Mouse (Mus musculus) hindbrain, embryonic 10.5 days (tissue): ENCODE data around the gene Tex45. TPM values are rescaled to one million over a fixed set of nuclear protein-coding genes. Genes with fewer than 3 reads are reported as not detected.

Source experiments
- DNase-seq: peaks from one replicate; pipeline ENCODE4 v3.0.0-alpha.2; 2017; ENCODE audit warnings: low spot score
- H3K27ac ChIP-seq: fragments of 300-500 bp; sonication (generic); 2 replicates; pipeline ENCODE4 v1.5.1; 2016; ENCODE audit warnings: mild to moderate bottlenecking, moderate library complexity
- H3K27me3 ChIP-seq: fragments of 300-500 bp; sonication (generic); 2 replicates; pipeline ENCODE4 v1.6.1; 2016; ENCODE audit warnings: mild to moderate bottlenecking; ENCODE audit not compliant: poor library complexity, insufficient read depth, severe bottlenecking
- H3K36me3 ChIP-seq: fragments of 300-500 bp; sonication (generic); 2 replicates; pipeline ENCODE4 v1.6.1; 2016; ENCODE audit warnings: mild to moderate bottlenecking, moderate library complexity
- H3K4me1 ChIP-seq: fragments of 300-500 bp; sonication (generic); replicated peaks from 2 replicates; pipeline ENCODE4 v1.6.1; 2016; ENCODE audit warnings: mild to moderate bottlenecking
- H3K4me3 ChIP-seq: fragments of 300-500 bp; sonication (generic); 2 replicates; pipeline ENCODE4 v1.5.1; 2016; ENCODE audit warnings: mild to moderate bottlenecking, moderate library complexity
- H3K9me3 ChIP-seq: fragments of 300-500 bp; sonication (generic); 2 replicates; pipeline ENCODE4 v1.6.1; 2016; ENCODE audit warnings: mild to moderate bottlenecking, moderate library complexity
- WGBS: fragments of 180-500 bp; shearing (Covaris S2); methylation state at CpG from one replicate; pipeline ENCODE4 v1.1.7; 2016; 5-methylcytosine and 5-hydroxymethylcytosine counted together
- polyA plus RNA-seq: library from polyadenylated mRNA; unstranded; fragments of >200 nt; fragmentation: Nextera tagmentation; extraction: Ambion mirVana; gene quantifications from 2 replicates; pipeline ENCODE4 v1.2.1, GENCODE M21; 2016

Gene Tex45
- polyA plus RNA-seq, 1 experiment from 2014 or later: not detected

- H3K4me1 ChIP-seq: peaks cover 27% of the 10 kb centered on the region
- peaks cover 33% of the 10 kb centered on the region for H3K36me3 ChIP-seq
- WGBS: 7% methylated on average over 16 of the region's 16 CpGs
- H3K4me3 ChIP-seq: peak overlapping the region; percentile 66
- H3K27me3 ChIP-seq: no peaks in the 10 kb centered on the region
- no peak for DNase-seq
- peak overlapping the region; percentile 80 for H3K27ac ChIP-seq
- H3K9me3 ChIP-seq: no peaks in the 10 kb centered on the region
Observed at GRCm38 (mm10) chr8:3517117-3517495, 46.4 kb downstream of the Tex45 start.

- Histone ChIP-seq H3K4me1 (peaks cover 2% of the 10 kb centered on the region), H3K27ac (no peak overlapping the region), H3K4me3 (no peak overlapping the region), H3K27me3 (no peaks in the 10 kb centered on the region), H3K36me3 (peaks cover 44% of the 10 kb centered on the region), H3K9me3 (no peaks in the 10 kb centered on the region)
- no peak for DNase-seq
- WGBS: 90% methylated on average over 13 of the region's 13 CpGs
Observed at GRCm38 (mm10) chr8:3522007-3522697, 51.5 kb downstream of the Tex45 start.

GRCm38 (mm10) chr8:3530816-3531215 lies 60.2 kb downstream of the Tex45 start:
- H3K4me1 ChIP-seq: no peaks in the 10 kb centered on the region
- 91% methylated on average over 5 of the region's 5 CpGs for WGBS
- no peaks in the 10 kb centered on the region for H3K27me3 ChIP-seq
- H3K9me3 ChIP-seq: no peaks in the 10 kb centered on the region
- H3K4me3 ChIP-seq: no peak overlapping the region
- H3K27ac ChIP-seq: no peak overlapping the region
- no peak for DNase-seq
- H3K36me3 ChIP-seq: peaks cover 38% of the 10 kb centered on the region

GRCm38 (mm10) chr8:3531936-3532335 lies 61.3 kb downstream of the Tex45 start:
- no peak overlapping the region for H3K4me3 ChIP-seq
- no peaks in the 10 kb centered on the region for H3K9me3 ChIP-seq
- H3K27me3 ChIP-seq: no peaks in the 10 kb centered on the region
- peaks cover 37% of the 10 kb centered on the region for H3K36me3 ChIP-seq
- 95% methylated on average over 18 of the region's 18 CpGs for WGBS
- no peak overlapping the region for H3K27ac ChIP-seq
- no peaks in the 10 kb centered on the region for H3K4me1 ChIP-seq
- no peak for DNase-seq

GRCm38 (mm10) chr8:3536053-3536841 lies 65.6 kb downstream of the Tex45 start:
- DNase-seq: no peak
- Histone ChIP-seq H3K27me3 (no peaks in the 10 kb centered on the region), H3K4me1 (no peaks in the 10 kb centered on the region), H3K9me3 (no peaks in the 10 kb centered on the region), H3K27ac (no peak overlapping the region), H3K4me3 (no peak overlapping the region), H3K36me3 (peaks cover 71% of the 10 kb centered on the region)
- 64% methylated on average over 15 of the region's 15 CpGs for WGBS

Other genes starting within 250 kb of the Tex45 start
- 28.1 and 30.4 TPM in 2 replicates for gene Insr, start 191.2 kb upstream of the Tex45 start, polyA plus RNA-seq
- not detected in 2 replicates for gene A430078G23Rik, start 117.4 kb upstream of the Tex45 start, polyA plus RNA-seq
- 9.9 and 11.0 TPM in 2 replicates for gene Arhgef18, start 77.9 kb upstream of the Tex45 start, polyA plus RNA-seq
- gene Pex11g, start 3.2 kb upstream of the Tex45 start, polyA plus RNA-seq: 4.4 TPM in 2 replicates
- 74.1 and 98.1 TPM in 2 replicates for gene Zfp358, start 22.3 kb downstream of the Tex45 start, polyA plus RNA-seq
- 63.4 and 73.9 TPM in 2 replicates for gene Mcoln1, start 29.6 kb downstream of the Tex45 start, polyA plus RNA-seq
- 22.4 and 23.1 TPM in 2 replicates for gene Pnpla6, start 44.5 kb downstream of the Tex45 start, polyA plus RNA-seq
- gene C330021F23Rik, start 97.1 kb downstream of the Tex45 start, polyA plus RNA-seq: 6.1 and 8.3 TPM in 2 replicates
- gene Camsap3, start 116.4 kb downstream of the Tex45 start, polyA plus RNA-seq: 12.4 and 15.4 TPM in 2 replicates
- gene Xab2, start 150.5 kb downstream of the Tex45 start, polyA plus RNA-seq: 71.6 and 74.6 TPM in 2 replicates
- gene Pet100, start 150.7 kb downstream of the Tex45 start, polyA plus RNA-seq: 97.8 and 115 TPM in 2 replicates
- 0.22 TPM in 1 of 2 replicates, not detected in the other for gene Pcp2, start 154.7 kb downstream of the Tex45 start, polyA plus RNA-seq
- gene Stxbp2, start 160.1 kb downstream of the Tex45 start, polyA plus RNA-seq: 38.7 and 44.1 TPM in 2 replicates
- 0.37 and 0.55 TPM in 2 replicates for gene Retn, start 184.9 kb downstream of the Tex45 start, polyA plus RNA-seq
- gene Mcemp1, start 194.9 kb downstream of the Tex45 start, polyA plus RNA-seq: 0.14 and 0.17 TPM in 2 replicates
- 9.5 and 9.6 TPM in 2 replicates for gene Fcor, start 201.5 kb downstream of the Tex45 start, polyA plus RNA-seq
- 44.7 and 45.3 TPM in 2 replicates for gene Trappc5, start 205.4 kb downstream of the Tex45 start, polyA plus RNA-seq
- gene Fcer2a, start 223.3 kb downstream of the Tex45 start, polyA plus RNA-seq: 0.22 and 0.31 TPM in 2 replicates
- not detected in 2 replicates for gene Clec4g, start 249.8 kb downstream of the Tex45 start, polyA plus RNA-seq